Mouse (Mus musculus) cerebellum, adult 2 months (tissue): ENCODE results near the gene Robo2. TPM values are rescaled to one million over a fixed set of nuclear protein-coding genes. Genes with fewer than 3 reads are reported as not detected.

Source experiments
- DNase-seq, 2 experiments: peaks; one replicate each; pipeline ENCODE4 v3.0.0; 2021
- H3K27ac ChIP-seq: fragments of 200-500 bp; 2 replicates; pipeline ENCODE4 v1.5.1; 2012; ENCODE audit warnings: low read length, control low read depth, inconsistent platforms; ENCODE audit not compliant: insufficient read depth
- H3K27me3 ChIP-seq: fragments of 200-500 bp; 2 replicates; pipeline ENCODE4 v1.6.1; 2012; ENCODE audit warnings: inconsistent platforms, mild to moderate bottlenecking, low read length, moderate library complexity; ENCODE audit not compliant: control insufficient read depth, insufficient read depth
- H3K4me1 ChIP-seq: fragments of 200-500 bp; 2 replicates; pipeline ENCODE4 v1.6.1; 2011; ENCODE audit warnings: low read length; ENCODE audit not compliant: control insufficient read depth, insufficient read depth
- H3K4me3 ChIP-seq: fragments of 200-500 bp; replicated peaks from 2 replicates; pipeline ENCODE3; 2011; ENCODE audit warnings: mild to moderate bottlenecking, low read depth, low read length, control low read depth; ENCODE audit not compliant: insufficient read depth
- CTCF ChIP-seq: fragments of 200-500 bp; IDR thresholded peaks from 2 replicates; pipeline ENCODE4 v1.5.1; 2011; ENCODE audit warnings: low read depth, mild to moderate bottlenecking, control low read depth, low read length, moderate library complexity, borderline replicate concordance; ENCODE audit not compliant: insufficient read depth
- POLR2A ChIP-seq: fragments of 200-500 bp; IDR thresholded peaks from 2 replicates; pipeline ENCODE4 v1.6.1; 2011; ENCODE audit warnings: low read length, control low read depth, borderline replicate concordance; ENCODE audit not compliant: insufficient read depth
- WGBS: fragments of 180-500 bp; shearing (Covaris S2); methylation state at CpG from one replicate; pipeline ENCODE4 v1.1.7; 2018; 5-methylcytosine and 5-hydroxymethylcytosine counted together
- polyA plus RNA-seq: library from polyadenylated mRNA; depleted of rRNA; stranded (reverse); fragments of >200 nt; gene quantifications from 2 replicates; pipeline ENCODE4 v1.2.3, GENCODE M21; 2012

Gene Robo2
- polyA plus RNA-seq, 1 experiment: 20.1 TPM

DNA sequence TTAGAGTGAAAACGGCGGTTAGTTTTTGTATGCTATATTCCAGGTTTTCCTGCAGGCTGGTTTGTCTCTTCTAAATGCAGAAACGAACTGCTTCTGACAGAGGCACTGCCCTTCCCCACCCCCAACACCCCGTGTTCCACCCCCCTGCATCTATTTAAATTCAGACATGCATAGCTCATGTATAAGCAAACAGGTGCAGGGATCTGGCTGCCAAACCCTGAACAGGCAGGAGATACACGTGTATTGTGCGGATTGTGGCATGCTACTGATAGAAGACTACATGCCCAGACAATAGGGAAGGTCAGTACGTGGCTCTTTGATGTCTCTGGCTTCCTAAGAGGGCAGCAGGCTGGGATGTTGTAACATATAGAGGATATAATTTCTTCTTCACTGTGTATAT lies 95.5 kb downstream of the Robo2 start:
- WGBS: 24% methylated on average over 7 of the region's 7 CpGs
- peak overlapping the region; percentile 34 for H3K4me3 ChIP-seq
- 0 out of 2 replicates have a peak, but pooled peaks cover 2% of the 10 kb centered on the region for H3K4me1 ChIP-seq
- TF ChIP-seq POLR2A: no peak
- no peak for TF ChIP-seq CTCF
- H3K27ac ChIP-seq: no peak overlapping the region
- H3K27me3 ChIP-seq: no peaks in the 10 kb centered on the region
- no peak for DNase-seq

DNA sequence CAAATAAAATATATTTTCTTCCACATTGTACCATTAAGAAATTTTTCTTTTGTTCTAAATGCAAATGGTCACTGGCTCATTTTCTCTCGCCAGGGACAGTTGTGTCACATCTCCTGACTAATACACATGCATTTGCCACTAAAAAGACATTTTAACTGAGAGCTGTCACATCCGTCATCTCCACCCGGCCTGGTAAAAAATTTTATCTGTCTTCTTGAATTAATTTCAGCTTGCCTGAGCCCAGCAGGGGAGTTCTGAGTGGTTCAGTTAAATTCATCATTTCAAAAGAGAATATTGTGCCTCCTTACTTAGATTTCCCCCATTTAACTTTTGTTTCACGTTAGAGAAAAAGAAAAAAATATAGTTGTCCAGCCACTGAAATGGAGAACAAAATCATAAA lies 98.4 kb downstream of the Robo2 start:
- Histone ChIP-seq H3K27me3 (no peaks in the 10 kb centered on the region), H3K4me1 (0 out of 2 replicates have a peak, but pooled peaks cover 2% of the 10 kb centered on the region), H3K4me3 (no peak overlapping the region), H3K27ac (no peak overlapping the region)
- TF ChIP-seq CTCF (no peak), POLR2A (no peak)
- DNase-seq: peak in 1 of 2 experiments; percentile 25
- 21% methylated on average over 4 of the region's 4 CpGs for WGBS

GRCm38 (mm10) chr16:74307543-74307887 lies 104.1 kb downstream of the Robo2 start:
- no peaks in the 10 kb centered on the region for H3K27me3 ChIP-seq
- TF ChIP-seq POLR2A (no peak), CTCF (no peak)
- WGBS: 68% methylated on average over 6 of the region's 6 CpGs

DNA sequence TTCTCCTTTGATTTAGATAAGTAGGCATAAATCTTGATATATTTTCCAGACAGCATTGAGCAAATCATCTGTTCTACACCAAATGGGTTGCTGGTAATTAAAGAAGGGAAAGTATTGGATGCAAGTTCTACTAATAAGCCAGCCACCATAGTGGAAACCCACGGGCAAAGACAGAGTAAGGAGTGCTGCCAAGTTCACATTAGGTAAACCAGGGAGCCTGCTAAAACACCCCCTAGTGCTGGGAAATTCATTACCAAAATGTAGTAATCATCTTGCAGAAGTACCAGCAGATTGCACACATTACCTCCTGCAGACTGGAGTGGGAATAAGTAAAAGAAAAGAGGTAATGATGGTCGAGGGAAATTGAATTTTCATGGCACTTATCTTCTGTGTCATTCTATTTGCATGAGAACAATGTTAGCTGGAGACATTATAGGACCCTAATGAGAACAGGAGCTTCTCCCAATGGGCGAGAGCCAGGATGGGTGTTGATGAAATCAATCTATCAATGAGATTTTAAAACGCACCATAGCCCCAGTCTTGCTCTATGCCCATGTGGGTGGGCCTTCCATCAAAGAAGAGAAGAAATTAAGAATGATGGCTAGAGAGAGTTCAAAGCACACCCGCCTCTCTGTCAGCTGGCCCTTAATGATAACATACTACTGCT lies 104.6 kb downstream of the Robo2 start:
- DNase-seq: no peak
- Histone ChIP-seq H3K4me1 (no peaks in the 10 kb centered on the region), H3K27me3 (no peaks in the 10 kb centered on the region), H3K27ac (no peak overlapping the region), H3K4me3 (no peak overlapping the region)
- TF ChIP-seq CTCF (no peak), POLR2A (no peak)
- WGBS: 48% methylated on average over 5 of the region's 5 CpGs

More at GRCm38 (mm10) chr16:74307543-74307887, 104.1 kb downstream of the Robo2 start:
- H3K4me1 ChIP-seq: no peaks in the 10 kb centered on the region
- no peak for DNase-seq
- no peak overlapping the region for H3K27ac ChIP-seq
- H3K4me3 ChIP-seq: no peak overlapping the region

GRCm38 (mm10) chr16:74287878-74288277 lies 123.7 kb downstream of the Robo2 start:
- Histone ChIP-seq H3K4me3 (no peak overlapping the region), H3K4me1 (no peaks in the 10 kb centered on the region), H3K27me3 (no peaks in the 10 kb centered on the region), H3K27ac (no peak overlapping the region)
- TF ChIP-seq POLR2A (no peak), CTCF (no peak)
- DNase-seq: no peak
- 69% methylated on average over 8 of the region's 8 CpGs for WGBS

DNA sequence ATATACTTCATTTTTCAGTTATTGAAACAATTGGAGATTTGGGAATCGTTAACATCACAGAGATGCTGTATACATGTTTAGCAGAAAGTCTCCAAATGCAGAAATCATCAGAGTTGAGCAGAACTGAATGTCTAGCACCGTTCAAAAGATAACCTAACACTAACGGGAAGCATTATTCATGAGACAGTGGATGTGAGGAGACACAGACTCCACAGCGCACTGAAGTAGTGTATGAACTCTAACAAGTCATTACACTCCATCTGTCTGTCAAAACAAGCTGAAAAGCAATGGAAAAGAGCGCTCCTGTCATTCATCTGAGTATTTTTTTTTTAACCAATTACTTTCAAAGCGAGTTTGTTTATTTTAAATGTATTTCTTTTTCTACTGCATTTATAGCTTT lies 129.1 kb downstream of the Robo2 start:
- 76% methylated on average over 6 of the region's 6 CpGs for WGBS
- Histone ChIP-seq H3K27ac (no peak overlapping the region), H3K4me1 (no peaks in the 10 kb centered on the region), H3K27me3 (no peaks in the 10 kb centered on the region), H3K4me3 (no peak overlapping the region)
- TF ChIP-seq POLR2A: no peak
- no peak for TF ChIP-seq CTCF
- no peak for DNase-seq

DNA sequence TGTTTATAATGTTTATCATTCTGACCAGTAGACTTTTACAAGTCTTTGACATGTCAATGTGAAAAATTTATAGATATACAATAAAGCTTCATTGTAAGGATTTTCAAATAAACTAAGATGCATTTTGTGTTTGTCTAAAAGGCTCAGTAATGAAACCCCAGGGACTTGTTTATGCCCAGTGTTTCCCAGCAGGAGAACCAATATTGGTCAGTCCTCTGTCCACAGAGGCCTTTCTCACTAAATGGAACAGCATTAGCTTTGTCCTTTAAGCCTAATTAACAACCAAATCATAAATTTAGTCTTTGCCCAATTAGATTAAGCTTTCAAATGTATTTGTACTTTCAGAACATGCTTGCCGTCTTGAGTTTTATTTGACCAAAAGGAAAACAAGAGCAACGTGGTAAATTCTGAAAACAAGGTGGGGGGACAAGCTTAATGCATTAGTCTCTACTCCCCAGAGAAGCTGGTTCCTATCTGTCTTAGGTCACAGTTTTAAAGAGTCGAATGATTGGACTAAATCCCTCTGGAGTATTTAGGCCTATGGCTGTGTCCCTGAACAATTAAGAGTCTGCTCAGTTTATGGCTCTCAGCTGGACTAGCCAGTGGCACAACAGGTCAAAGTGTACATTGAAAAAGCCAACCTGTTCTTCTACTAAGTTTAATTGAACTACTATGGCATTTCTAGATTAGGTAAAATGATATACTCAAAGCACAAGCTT lies 134.6 kb downstream of the Robo2 start:
- no peak for DNase-seq
- 80% methylated on average over 3 of the region's 3 CpGs for WGBS
- Histone ChIP-seq H3K27ac (no peak overlapping the region), H3K27me3 (no peaks in the 10 kb centered on the region), H3K4me3 (no peak overlapping the region), H3K4me1 (no peaks in the 10 kb centered on the region)
- no peak for TF ChIP-seq POLR2A
- no peak for TF ChIP-seq CTCF

GRCm38 (mm10) chr16:74274596-74274995 lies 137.0 kb downstream of the Robo2 start:
- no peak for DNase-seq
- no peaks in the 10 kb centered on the region for H3K4me1 ChIP-seq
- H3K27ac ChIP-seq: no peak overlapping the region
- no peak overlapping the region for H3K4me3 ChIP-seq
- TF ChIP-seq POLR2A: no peak
- no peak for TF ChIP-seq CTCF
- H3K27me3 ChIP-seq: no peaks in the 10 kb centered on the region
- WGBS: 43% methylated on average over 1 of the region's 1 CpGs
